Mouse (Mus musculus): ENCODE data around the gene Cnih3. TPM values are rescaled to one million over a fixed set of nuclear protein-coding genes. Genes with fewer than 3 reads are reported as not detected.

Gene Cnih3
- total and polyA plus RNA-seq, 3 experiments: 0.11 TPM; not detected in 2

GRCm38 (mm10) chr1:181466040-181466439 lies 113.6 kb downstream of the Cnih3 start:
- ATAC-seq (ENCODE audit: extremely low read depth, insufficient number of reproducible peaks, low FRiP score, poor library complexity, severe bottlenecking): no peak
- DNase-seq (ENCODE audit: low spot score): no peak
- no peak overlapping the region for H3K4me3 ChIP-seq (ENCODE audit: low read depth, low read length)
- peaks cover 5% of the 10 kb centered on the region; the same call in 1 of the 2 replicates for H3K27me3 ChIP-seq (ENCODE audit: insufficient read depth, low read length)
- H3K36me3 ChIP-seq (replicated peaks): no peaks in the 10 kb centered on the region
- H3K9me3 ChIP-seq (replicated peaks): no peaks in the 10 kb centered on the region
- no peaks in the 10 kb centered on the region for H3K4me1 ChIP-seq (ENCODE audit: insufficient read depth, low read depth, low read length)
- TF ChIP-seq GATA2 (IDR thresholded peaks at IDR 0.05; ENCODE audit: borderline replicate concordance, low read depth, low read length): no peak
- no peak for TF ChIP-seq CTCF (IDR thresholded peaks at IDR 0.05; ENCODE audit: low read depth, low read length)
- TF ChIP-seq GATA1 (IDR thresholded peaks at IDR 0.05; ENCODE audit: borderline replicate concordance, low read length): no peak
- no peak for TF ChIP-seq TAL1 (conservative IDR thresholded peaks at IDR 0.05; ENCODE audit: low read depth, low read length)
- TF ChIP-seq POLR2AphosphoS5 (IDR thresholded peaks at IDR 0.05; ENCODE audit: insufficient replicate concordance, low read depth, low read length): no peak

GRCm38 (mm10) chr1:181466601-181467320 lies 114.3 kb downstream of the Cnih3 start:
- TF ChIP-seq GATA2 (IDR thresholded peaks at IDR 0.05; ENCODE audit: borderline replicate concordance, low read depth, low read length) (no peak), GATA1 (IDR thresholded peaks at IDR 0.05; ENCODE audit: borderline replicate concordance, low read length) (no peak), CTCF (IDR thresholded peaks at IDR 0.05; ENCODE audit: low read depth, low read length) (no peak), POLR2AphosphoS5 (IDR thresholded peaks at IDR 0.05; ENCODE audit: insufficient replicate concordance, low read depth, low read length) (no peak), TAL1 (conservative IDR thresholded peaks at IDR 0.05; ENCODE audit: low read depth, low read length) (no peak)
- Histone ChIP-seq H3K4me1 (ENCODE audit: insufficient read depth, low read depth, low read length) (no peaks in the 10 kb centered on the region), H3K36me3 (replicated peaks) (no peaks in the 10 kb centered on the region), H3K9me3 (replicated peaks) (no peaks in the 10 kb centered on the region), H3K27me3 (ENCODE audit: insufficient read depth, low read length) (peaks cover 5% of the 10 kb centered on the region; the same call in 1 of the 2 replicates), H3K4me3 (ENCODE audit: low read depth, low read length) (no peak overlapping the region)
- ATAC-seq (ENCODE audit: extremely low read depth, insufficient number of reproducible peaks, low FRiP score, poor library complexity, severe bottlenecking): no peak
- DNase-seq (ENCODE audit: low spot score): no peak

GRCm38 (mm10) chr1:181467321-181467670 lies 114.9 kb downstream of the Cnih3 start:
- TF ChIP-seq POLR2AphosphoS5 (IDR thresholded peaks at IDR 0.05; ENCODE audit: insufficient replicate concordance, low read depth, low read length): no peak
- no peak for TF ChIP-seq GATA1 (IDR thresholded peaks at IDR 0.05; ENCODE audit: borderline replicate concordance, low read length)

GRCm38 (mm10) chr1:181469415-181469814 lies 117.0 kb downstream of the Cnih3 start:
- DNase-seq (ENCODE audit: low spot score) (no peak), ATAC-seq (ENCODE audit: extremely low read depth, insufficient number of reproducible peaks, low FRiP score, poor library complexity, severe bottlenecking) (no peak)
- no peaks in the 10 kb centered on the region for H3K9me3 ChIP-seq (replicated peaks)
- no peak overlapping the region for H3K4me3 ChIP-seq (ENCODE audit: low read depth, low read length)
- H3K36me3 ChIP-seq (replicated peaks): no peaks in the 10 kb centered on the region
- peaks cover 5% of the 10 kb centered on the region; the same call in 1 of the 2 replicates for H3K27me3 ChIP-seq (ENCODE audit: insufficient read depth, low read length)
- H3K4me1 ChIP-seq (ENCODE audit: insufficient read depth, low read depth, low read length): no peaks in the 10 kb centered on the region
- TF ChIP-seq POLR2AphosphoS5 (IDR thresholded peaks at IDR 0.05; ENCODE audit: insufficient replicate concordance, low read depth, low read length) (no peak), GATA2 (IDR thresholded peaks at IDR 0.05; ENCODE audit: borderline replicate concordance, low read depth, low read length) (no peak), GATA1 (IDR thresholded peaks at IDR 0.05; ENCODE audit: borderline replicate concordance, low read length) (no peak), CTCF (IDR thresholded peaks at IDR 0.05; ENCODE audit: low read depth, low read length) (no peak), TAL1 (conservative IDR thresholded peaks at IDR 0.05; ENCODE audit: low read depth, low read length) (no peak)

More at GRCm38 (mm10) chr1:181467321-181467670, 114.9 kb downstream of the Cnih3 start:
- H3K4me1 ChIP-seq (ENCODE audit: insufficient read depth, low read depth, low read length): no peaks in the 10 kb centered on the region
- ATAC-seq (ENCODE audit: extremely low read depth, insufficient number of reproducible peaks, low FRiP score, poor library complexity, severe bottlenecking) (no peak), DNase-seq (ENCODE audit: low spot score) (no peak)
- no peaks in the 10 kb centered on the region for H3K36me3 ChIP-seq (replicated peaks)
- H3K27me3 ChIP-seq (ENCODE audit: insufficient read depth, low read length): peaks cover 5% of the 10 kb centered on the region; the same call in 1 of the 2 replicates
- no peak overlapping the region for H3K4me3 ChIP-seq (ENCODE audit: low read depth, low read length)
- H3K9me3 ChIP-seq (replicated peaks): no peaks in the 10 kb centered on the region

- H3K36me3 ChIP-seq (replicated peaks): no peaks in the 10 kb centered on the region
- TF ChIP-seq GATA1 (IDR thresholded peaks at IDR 0.05; ENCODE audit: borderline replicate concordance, low read length) (no peak), TAL1 (conservative IDR thresholded peaks at IDR 0.05; ENCODE audit: low read depth, low read length) (no peak), GATA2 (IDR thresholded peaks at IDR 0.05; ENCODE audit: borderline replicate concordance, low read depth, low read length) (no peak), CTCF (IDR thresholded peaks at IDR 0.05; ENCODE audit: low read depth, low read length) (no peak), POLR2AphosphoS5 (IDR thresholded peaks at IDR 0.05; ENCODE audit: insufficient replicate concordance, low read depth, low read length) (no peak)
- H3K9me3 ChIP-seq (replicated peaks): no peaks in the 10 kb centered on the region
- DNase-seq (ENCODE audit: low spot score) (no peak), ATAC-seq (ENCODE audit: extremely low read depth, insufficient number of reproducible peaks, low FRiP score, poor library complexity, severe bottlenecking) (no peak)
- H3K27me3 ChIP-seq (ENCODE audit: insufficient read depth, low read length): peaks cover 6% of the 10 kb centered on the region; the same call in 1 of the 2 replicates
- H3K4me1 ChIP-seq (ENCODE audit: insufficient read depth, low read depth, low read length): no peaks in the 10 kb centered on the region
- H3K4me3 ChIP-seq (ENCODE audit: low read depth, low read length): no peak overlapping the region
Observed at GRCm38 (mm10) chr1:181476141-181476540, 123.7 kb downstream of the Cnih3 start.

- Histone ChIP-seq H3K4me1 (ENCODE audit: insufficient read depth, low read depth, low read length) (no peaks in the 10 kb centered on the region), H3K4me3 (ENCODE audit: low read depth, low read length) (no peak overlapping the region), H3K36me3 (replicated peaks) (no peaks in the 10 kb centered on the region), H3K27me3 (ENCODE audit: insufficient read depth, low read length) (peaks cover 6% of the 10 kb centered on the region; the same call in 1 of the 2 replicates), H3K9me3 (replicated peaks) (no peaks in the 10 kb centered on the region)
- TF ChIP-seq POLR2AphosphoS5 (IDR thresholded peaks at IDR 0.05; ENCODE audit: insufficient replicate concordance, low read depth, low read length) (no peak), GATA1 (IDR thresholded peaks at IDR 0.05; ENCODE audit: borderline replicate concordance, low read length) (no peak), CTCF (IDR thresholded peaks at IDR 0.05; ENCODE audit: low read depth, low read length) (no peak), GATA2 (IDR thresholded peaks at IDR 0.05; ENCODE audit: borderline replicate concordance, low read depth, low read length) (no peak), TAL1 (conservative IDR thresholded peaks at IDR 0.05; ENCODE audit: low read depth, low read length) (no peak)
- no peak for ATAC-seq (ENCODE audit: extremely low read depth, insufficient number of reproducible peaks, low FRiP score, poor library complexity, severe bottlenecking)
- no peak for DNase-seq (ENCODE audit: low spot score)
Observed at GRCm38 (mm10) chr1:181476557-181476956, 124.1 kb downstream of the Cnih3 start.

Measured in G1E (cell line).